Mouse (Mus musculus): ENCODE data around the gene Ly6g6e. TPM values are rescaled to one million over a fixed set of nuclear protein-coding genes. Genes with fewer than 3 reads are reported as not detected.
"Not testable (repeated sequence)": the region's sequence is repeated elsewhere in the genome, so short reads cannot be mapped to it uniquely, and the experiment has no call there.

The Ly6g6e gene
- polyA plus RNA-seq (2016; fragmentation: Nextera tagmentation; extraction: Ambion mirVana) = not detected in 2 replicates

DNA sequence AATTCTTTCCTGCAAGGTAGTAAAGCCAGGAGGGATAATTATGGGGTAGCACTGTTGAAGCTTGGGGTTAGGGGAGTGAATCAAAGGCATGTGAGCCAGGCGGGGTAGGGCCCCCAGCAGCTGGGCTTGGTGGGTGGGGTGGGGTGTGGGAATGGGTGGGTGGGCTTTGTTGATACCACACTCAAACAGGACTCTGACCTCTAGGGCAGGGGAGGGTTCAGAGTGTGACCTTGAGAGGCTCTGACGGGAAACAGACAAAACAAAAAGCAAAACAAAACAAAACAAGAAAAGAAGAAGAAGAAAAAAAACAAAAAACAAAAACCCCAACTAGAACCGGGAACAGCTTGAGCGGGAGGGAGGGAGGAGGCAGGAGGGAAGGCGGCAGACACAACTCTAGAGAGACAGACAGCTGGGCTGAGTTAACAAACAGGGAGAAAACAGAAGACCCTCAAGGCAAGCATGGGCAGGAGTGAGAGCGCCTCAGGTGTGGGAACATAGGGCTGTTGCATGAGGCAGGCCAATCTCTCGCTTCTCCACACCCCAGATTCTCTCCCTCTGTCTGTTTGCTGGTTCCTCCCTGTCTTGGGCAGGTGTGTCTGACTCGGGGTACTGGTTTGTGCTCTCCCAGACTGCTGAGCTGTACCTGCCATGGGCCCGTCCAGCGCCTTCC, at the start of gene Ly6g6e:
Gene Ly6g6e (plus strand): TSS at position 396 of the 670 bp plus-strand sequence.
- H3K27ac ChIP-seq = no peak within 1 kb of the TSS
- H3K9me3 ChIP-seq (replicated peaks) = no peaks in the 10 kb centered on the region
- peaks cover 8% of the 10 kb centered on the region; the same call in 1 of the 2 replicates for H3K27me3 ChIP-seq
- no peaks in the 10 kb centered on the region for H3K36me3 ChIP-seq
- H3K9ac ChIP-seq = peak within 1 kb of the TSS; percentile 13; the same call in 1 of the 2 replicates
- WGBS = 27% methylated on average over 10 of the region's 10 CpGs
- H3K4me1 ChIP-seq = peaks cover 18% of the 10 kb centered on the region
- H3K4me2 ChIP-seq (replicated peaks) = peak within 1 kb of the TSS; percentile 43
- H3K4me3 ChIP-seq = peak within 1 kb of the TSS; percentile 14; the same call in 1 of the 2 replicates
- ATAC-seq (ENCODE audit: low FRiP score) = no peak

DNA sequence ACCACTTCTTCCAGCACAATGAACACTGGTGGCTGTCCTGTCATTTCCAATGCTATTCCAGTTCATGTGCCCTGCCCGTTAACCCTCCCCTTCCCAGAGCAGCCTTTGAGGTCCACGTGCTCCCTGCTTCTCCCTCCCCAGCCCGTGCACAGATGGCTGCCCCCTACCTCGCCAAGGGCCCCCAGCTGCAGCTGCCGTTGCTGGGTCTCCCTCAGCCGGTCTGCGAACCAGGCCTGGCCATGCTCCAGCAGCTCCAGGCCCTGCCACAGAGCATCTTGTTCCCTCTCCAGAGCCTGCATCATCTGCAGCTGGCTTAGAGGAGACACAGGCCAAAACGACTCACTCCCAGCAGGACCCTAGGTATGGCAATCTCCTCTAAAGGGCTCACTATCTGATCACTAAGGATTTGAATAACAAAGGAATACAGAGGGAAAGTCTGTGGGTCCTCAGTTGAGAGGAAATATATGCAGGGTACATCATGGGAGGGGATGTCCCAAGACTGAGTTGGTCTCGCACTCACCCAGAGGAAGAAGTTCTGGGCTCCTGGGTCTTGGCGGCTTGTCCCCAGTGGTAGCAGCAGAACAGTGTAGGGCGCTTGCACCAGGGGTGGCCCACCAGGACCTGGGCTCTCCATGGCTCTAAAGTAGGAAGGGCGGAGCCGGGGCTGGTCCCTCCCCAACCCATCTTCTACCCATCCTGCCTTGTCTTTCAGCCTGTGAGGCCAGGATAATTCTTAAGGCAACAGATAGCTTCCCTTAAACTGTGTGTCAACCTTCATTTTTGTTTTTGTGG, 49.2 kb upstream of the Ly6g6e start, which contains the start of gene Sapcd1:
Gene Sapcd1 (minus strand): TSS at position 740 of the 792 bp plus-strand sequence.
- Histone ChIP-seq H3K36me3 (no peaks in the 10 kb centered on the region), H3K4me3 (no peak within 1 kb of the TSS), H3K4me1 (peaks cover 27% of the 10 kb centered on the region), H3K4me2 (replicated peaks) (peak within 1 kb of the TSS; percentile 20; the same call in 1 of the 2 replicates), H3K9ac (peak within 1 kb of the TSS; percentile 27; the same call in 1 of the 2 replicates), H3K27ac (peak within 1 kb of the TSS; percentile 64), H3K27me3 (no peaks in the 10 kb centered on the region; the same call in 1 of the 2 replicates), H3K9me3 (replicated peaks) (no peaks in the 10 kb centered on the region)
- 33% methylated on average over 13 of the region's 13 CpGs for WGBS
- ATAC-seq (ENCODE audit: low FRiP score) = peak; percentile 74

DNA sequence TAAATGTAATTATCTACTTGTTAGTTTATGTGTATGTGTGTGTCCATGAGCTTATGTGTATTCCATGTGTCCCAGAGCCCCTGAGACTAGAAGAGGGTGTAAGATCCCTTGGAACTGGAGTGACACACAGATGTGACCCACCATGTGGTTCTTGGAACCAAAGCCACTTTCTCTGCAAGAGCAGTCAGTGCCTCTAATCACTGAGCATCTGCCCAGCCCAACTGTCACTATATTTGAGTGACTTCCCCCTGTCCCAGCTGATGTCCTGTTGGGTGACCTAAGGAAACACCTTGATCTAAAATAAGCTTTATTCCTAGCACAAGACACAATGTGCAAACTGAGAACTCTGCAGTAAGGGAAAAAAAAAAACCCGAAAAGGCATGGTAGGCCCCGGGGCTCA, 48.4 kb upstream of the Ly6g6e start:
- ATAC-seq (ENCODE audit: low FRiP score) = no peak

DNA sequence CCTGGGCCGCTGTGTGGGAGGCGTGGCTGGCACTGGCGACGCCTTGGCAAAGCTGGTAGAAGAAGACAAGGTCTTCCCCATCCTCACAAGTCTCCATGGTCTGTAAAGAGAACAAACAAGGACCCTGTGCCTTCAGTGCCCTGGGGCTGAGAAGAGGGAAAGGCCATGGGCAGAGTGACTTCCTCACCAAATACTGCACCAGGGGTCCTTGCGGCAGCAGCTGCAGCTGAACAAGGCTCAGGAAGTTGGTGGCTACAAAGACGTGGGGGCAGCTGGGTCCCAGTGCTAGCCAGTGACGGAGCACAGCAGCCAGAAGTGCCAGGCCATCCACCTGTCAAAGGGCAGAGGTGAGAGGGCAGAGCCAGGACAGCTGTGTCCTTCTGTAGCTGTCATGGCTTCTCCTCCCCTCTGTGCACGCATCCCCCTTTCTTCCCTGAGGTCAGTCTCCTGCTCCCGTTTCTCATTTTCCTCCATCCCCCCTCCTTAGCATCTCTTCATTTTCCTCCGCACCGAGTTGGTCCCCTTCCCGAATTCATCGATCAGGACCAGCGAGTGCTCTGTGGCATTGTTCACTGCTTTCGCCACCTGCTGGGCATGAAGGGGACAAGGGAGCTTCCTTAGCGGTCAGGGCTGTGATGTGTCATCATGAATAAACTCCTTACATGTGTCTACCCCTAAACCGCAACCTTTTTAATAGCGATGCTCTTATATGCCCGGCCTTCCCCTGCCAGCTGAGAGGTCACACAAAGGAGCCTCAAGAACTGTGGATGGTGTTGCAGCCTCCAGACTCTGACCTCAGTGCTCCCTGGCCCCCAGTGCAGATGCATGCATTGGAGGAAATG, 46.8 kb upstream of the Ly6g6e start:
- Histone ChIP-seq H3K9me3 (replicated peaks) (no peaks in the 10 kb centered on the region), H3K27ac (peak overlapping the region; percentile 19; the same call in 1 of the 2 replicates), H3K4me1 (peaks cover 27% of the 10 kb centered on the region), H3K27me3 (no peaks in the 10 kb centered on the region), H3K9ac (peak overlapping the region; percentile 47), H3K4me2 (replicated peaks) (peak overlapping the region; percentile 40), H3K4me3 (no peak overlapping the region), H3K36me3 (no peaks in the 10 kb centered on the region)
- WGBS = 25% methylated on average over 19 of the region's 19 CpGs
- no peak for ATAC-seq (ENCODE audit: low FRiP score)

More for the DNA sequence above, 48.4 kb upstream of the Ly6g6e start:
- H3K9ac ChIP-seq = no peak overlapping the region
- peaks cover 27% of the 10 kb centered on the region for H3K4me1 ChIP-seq
- no peak overlapping the region for H3K4me3 ChIP-seq
- 74% methylated on average over 2 of the region's 2 CpGs for WGBS
- H3K4me2 ChIP-seq (replicated peaks) = no peak overlapping the region
- no peaks in the 10 kb centered on the region; the same call in 1 of the 2 replicates for H3K27me3 ChIP-seq
- H3K27ac ChIP-seq = no peak overlapping the region
- no peaks in the 10 kb centered on the region for H3K36me3 ChIP-seq
- no peaks in the 10 kb centered on the region for H3K9me3 ChIP-seq (replicated peaks)

DNA sequence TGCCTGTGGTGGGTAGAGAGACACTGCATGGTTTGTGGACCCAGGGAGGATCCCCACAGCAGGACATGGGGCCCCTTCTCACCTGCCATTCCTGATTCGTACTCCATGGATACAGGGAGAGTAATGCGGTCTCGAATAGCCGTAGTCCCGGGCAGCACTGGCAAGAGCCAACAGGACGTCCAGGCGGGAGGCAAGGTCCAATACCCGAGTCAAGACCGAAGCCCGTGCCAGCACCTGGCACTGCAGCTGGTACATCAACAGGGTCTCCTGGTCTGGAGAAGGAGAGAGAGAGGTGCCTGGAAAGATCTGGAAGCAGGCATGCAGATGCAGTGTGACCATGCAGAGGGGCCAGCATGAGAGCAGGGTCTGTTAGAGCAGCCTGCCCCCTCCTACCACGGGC, 45.4 kb upstream of the Ly6g6e start:
- H3K4me3 ChIP-seq = no peak overlapping the region
- no peak overlapping the region for H3K27ac ChIP-seq
- no peak for ATAC-seq (ENCODE audit: low FRiP score)
- 86% methylated on average over 11 of the region's 11 CpGs for whole genome bisulfite sequencing
- no peaks in the 10 kb centered on the region for H3K27me3 ChIP-seq
- no peak overlapping the region for H3K4me2 ChIP-seq (replicated peaks)
- H3K4me1 ChIP-seq = peaks cover 23% of the 10 kb centered on the region
- no peaks in the 10 kb centered on the region for H3K9me3 ChIP-seq (replicated peaks)
- no peak overlapping the region for H3K9ac ChIP-seq
- no peaks in the 10 kb centered on the region for H3K36me3 ChIP-seq

DNA sequence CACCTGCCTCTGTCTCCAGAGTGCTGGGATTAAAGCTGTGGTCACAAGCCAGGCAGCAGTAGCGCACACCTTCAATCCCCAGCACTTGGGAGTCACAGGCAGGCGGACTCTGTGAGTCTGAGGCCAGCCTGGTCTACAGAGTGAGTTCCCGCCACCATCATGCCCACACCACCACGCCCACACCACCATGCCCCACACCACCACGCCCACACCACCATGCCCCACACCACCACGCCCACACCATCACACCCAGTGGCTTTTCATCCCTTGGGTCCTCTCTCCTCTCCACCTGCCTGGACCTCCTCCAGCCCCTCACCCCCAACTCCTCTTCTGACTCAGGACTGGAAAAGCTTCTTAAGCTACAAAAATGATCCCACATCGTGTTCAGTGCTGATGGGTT, 44.8 kb upstream of the Ly6g6e start:
- WGBS = 90% methylated on average over 7 of the region's 7 CpGs
- H3K27ac ChIP-seq = no peak overlapping the region; the same call in 1 of the 2 replicates

DNA sequence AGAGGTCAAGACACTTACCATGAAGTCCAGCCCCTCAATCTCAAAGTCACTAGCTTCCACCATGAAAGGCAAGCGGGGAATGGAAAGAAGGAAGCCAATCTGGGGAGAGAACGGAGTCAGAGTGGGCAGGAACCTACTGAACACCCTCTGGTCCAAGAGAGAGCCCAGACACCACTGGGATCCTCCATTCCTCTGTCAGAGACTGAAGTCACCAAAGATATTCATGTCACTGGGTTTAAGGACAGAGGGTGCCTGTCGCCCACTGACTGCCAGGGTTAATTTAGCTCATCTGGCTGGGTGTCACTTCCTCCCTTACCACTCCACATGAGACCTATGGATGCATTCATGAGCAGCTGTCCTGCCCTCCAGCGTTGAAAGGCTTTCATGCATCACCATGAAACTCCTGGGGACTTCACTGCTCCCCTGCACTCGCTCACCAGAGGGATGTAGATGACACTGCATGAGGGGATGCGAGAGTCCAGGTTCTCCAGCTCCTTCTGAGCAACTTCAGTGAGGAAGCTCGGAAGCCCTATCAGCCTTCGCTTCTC, 44.3 kb upstream of the Ly6g6e start:
- Histone ChIP-seq H3K27me3 (no peaks in the 10 kb centered on the region), H3K9me3 (replicated peaks) (no peaks in the 10 kb centered on the region), H3K27ac (no peak overlapping the region; the same call in 1 of the 2 replicates), H3K4me1 (peaks cover 15% of the 10 kb centered on the region), H3K36me3 (no peaks in the 10 kb centered on the region), H3K4me3 (no peak overlapping the region), H3K4me2 (replicated peaks) (no peak overlapping the region), H3K9ac (no peak overlapping the region)
- ATAC-seq (ENCODE audit: low FRiP score) = no peak
- 76% methylated on average over 8 of the region's 8 CpGs for WGBS

More for the DNA sequence above, 44.8 kb upstream of the Ly6g6e start:
- Histone ChIP-seq H3K27me3 (no peaks in the 10 kb centered on the region), H3K4me2 (replicated peaks) (no peak overlapping the region), H3K9ac (no peak overlapping the region), H3K4me1 (peaks cover 19% of the 10 kb centered on the region), H3K9me3 (replicated peaks) (no peaks in the 10 kb centered on the region), H3K36me3 (no peaks in the 10 kb centered on the region), H3K4me3 (no peak overlapping the region)
- no peak for ATAC-seq (ENCODE audit: low FRiP score)

DNA sequence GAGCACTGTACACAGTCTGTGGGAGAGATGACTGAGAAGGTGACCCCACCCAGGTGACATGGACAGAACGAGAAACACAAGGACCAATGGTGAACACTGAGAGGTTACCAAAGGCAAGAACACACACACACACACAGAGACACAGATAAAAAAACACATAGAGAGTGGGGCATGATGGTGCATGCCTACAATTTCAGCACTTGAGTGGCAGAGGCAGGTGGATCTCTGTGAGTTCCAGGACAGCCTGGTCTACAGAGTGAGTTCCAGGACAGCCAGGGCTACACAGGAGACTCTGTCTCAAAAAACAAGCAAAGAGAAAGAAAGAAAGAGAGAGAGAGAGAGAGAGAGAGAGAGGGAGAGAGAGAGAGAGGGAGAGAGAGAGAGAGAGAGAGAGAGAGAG, 43.0 kb upstream of the Ly6g6e start:
- not testable (repeated sequence) for H3K4me1 ChIP-seq; ATAC-seq (ENCODE audit: low FRiP score); H3K4me2 ChIP-seq (replicated peaks); H3K27me3 ChIP-seq; H3K4me3 ChIP-seq; H3K27ac ChIP-seq; H3K36me3 ChIP-seq; H3K9me3 ChIP-seq (replicated peaks); H3K9ac ChIP-seq
- WGBS = 72% methylated on average over 1 of the region's 1 CpGs

DNA sequence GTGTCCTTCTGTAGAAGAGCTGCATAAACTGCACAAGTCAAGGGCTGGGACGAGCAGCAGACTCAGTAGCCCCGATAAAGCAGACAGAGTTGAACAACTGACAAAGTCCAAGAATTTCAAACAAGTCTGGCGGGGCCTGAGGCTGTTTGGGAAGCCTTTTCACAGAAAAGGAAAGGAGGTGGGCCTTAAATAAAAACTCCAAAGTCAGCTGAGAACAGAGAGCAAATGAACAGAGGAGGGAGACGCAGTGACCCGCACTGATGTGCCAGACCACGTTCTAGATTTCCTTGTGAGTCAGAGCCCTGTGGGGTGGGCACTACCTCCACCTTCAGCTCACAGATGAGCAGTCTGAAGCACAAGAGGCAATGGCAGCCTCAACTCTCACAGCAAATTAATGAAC, 41.8 kb upstream of the Ly6g6e start:
- Histone ChIP-seq H3K4me3 (no peak overlapping the region), H3K4me2 (replicated peaks) (no peak overlapping the region), H3K9ac (no peak overlapping the region), H3K27me3 (no peaks in the 10 kb centered on the region), H3K36me3 (no peaks in the 10 kb centered on the region), H3K9me3 (replicated peaks) (no peaks in the 10 kb centered on the region), H3K4me1 (peaks cover 6% of the 10 kb centered on the region), H3K27ac (no peak overlapping the region)
- no peak for ATAC-seq (ENCODE audit: low FRiP score)
- 86% methylated on average over 6 of the region's 6 CpGs for WGBS

DNA sequence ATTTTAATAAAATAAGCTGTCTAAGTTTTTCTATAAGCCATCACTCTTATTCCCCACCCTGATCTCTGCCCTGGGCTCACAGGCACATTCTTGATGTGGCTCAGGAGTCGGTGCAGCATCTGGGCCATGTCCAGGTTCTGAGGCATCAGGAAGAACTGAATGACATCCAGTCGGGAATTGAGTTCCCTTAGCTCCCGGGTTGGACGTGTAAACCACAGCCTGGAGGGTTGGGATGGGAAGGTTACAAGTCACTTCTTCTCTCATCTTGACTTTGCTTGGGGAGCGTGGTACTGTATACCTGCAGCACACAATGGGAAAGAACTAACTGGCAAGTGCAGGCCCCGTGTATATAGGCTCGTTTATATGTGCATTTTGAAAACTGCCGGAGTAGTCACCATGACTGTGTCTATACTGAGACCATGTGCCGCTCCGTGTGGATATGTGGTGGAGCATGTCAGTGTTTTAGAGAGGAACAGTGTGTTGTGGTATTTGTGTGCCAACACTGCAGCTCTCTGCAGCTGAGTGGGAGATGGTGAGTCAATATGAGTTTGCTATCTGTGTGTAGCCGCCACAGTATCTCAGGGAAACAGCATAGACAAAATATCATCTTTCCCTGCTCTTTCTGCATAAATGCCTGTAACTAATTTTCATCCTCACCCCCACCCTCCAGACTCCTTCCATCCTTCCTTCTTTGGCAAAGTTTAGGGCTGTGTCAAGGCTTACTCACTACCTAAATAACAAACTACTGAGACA, 37.4 kb upstream of the Ly6g6e start:
- Histone ChIP-seq H3K36me3 (no peaks in the 10 kb centered on the region), H3K27ac (no peak overlapping the region), H3K4me1 (no peaks in the 10 kb centered on the region), H3K4me3 (no peak overlapping the region), H3K4me2 (replicated peaks) (no peak overlapping the region), H3K9me3 (replicated peaks) (no peaks in the 10 kb centered on the region), H3K9ac (no peak overlapping the region), H3K27me3 (no peaks in the 10 kb centered on the region)
- no peak for ATAC-seq (ENCODE audit: low FRiP score)
- 88% methylated on average over 11 of the region's 11 CpGs for whole genome bisulfite sequencing

DNA sequence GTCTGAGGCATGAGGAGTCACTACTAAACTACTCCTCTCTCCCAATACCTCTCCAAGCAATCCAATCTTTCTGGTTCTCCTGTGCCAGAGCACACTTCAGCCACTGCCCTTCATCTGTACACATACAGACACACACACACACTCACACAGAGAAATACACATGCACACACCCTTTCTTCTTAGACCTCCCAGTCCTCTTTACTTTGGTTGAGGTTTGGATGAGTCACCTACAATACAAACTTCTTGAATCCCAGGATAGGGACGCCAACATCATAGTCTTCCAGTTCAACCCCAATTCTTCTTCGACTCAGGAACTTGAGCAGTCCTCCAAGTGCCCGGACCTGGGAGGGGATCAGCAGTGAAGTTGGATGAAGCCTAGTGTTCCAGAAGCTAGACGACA, 32.9 kb upstream of the Ly6g6e start:
- no peak for ATAC-seq (ENCODE audit: low FRiP score)
- H3K27ac ChIP-seq = no peak overlapping the region
- peaks cover 26% of the 10 kb centered on the region for H3K4me1 ChIP-seq
- no peaks in the 10 kb centered on the region for H3K27me3 ChIP-seq
- H3K9ac ChIP-seq = no peak overlapping the region
- no peak overlapping the region for H3K4me2 ChIP-seq (replicated peaks)
- WGBS = 94% methylated on average over 4 of the region's 4 CpGs
- no peak overlapping the region for H3K4me3 ChIP-seq
- no peaks in the 10 kb centered on the region for H3K9me3 ChIP-seq (replicated peaks)
- no peaks in the 10 kb centered on the region for H3K36me3 ChIP-seq

Measured in hindbrain, embryonic 12.5 days (tissue).